Mouse (Mus musculus) kidney, postnatal 0 days (tissue): Measurements from ENCODE around the gene Chd1l. TPM values are rescaled to one million over a fixed set of nuclear protein-coding genes. Genes with fewer than 3 reads are reported as not detected.

ENCODE experiments used
- ATAC-seq: fragments of 200-750 bp; cut with Nextera tagmentation; replicated peaks from 2 replicates; pipeline ENCODE4 v1.8.0; 2017; ENCODE audit warnings: low read depth, moderate number of reproducible peaks, moderate TSS enrichment, moderate library complexity; ENCODE audit not compliant: low FRiP score
- DNase-seq: peaks from one replicate; pipeline ENCODE4 v3.0.0-alpha.2; 2016; ENCODE audit warnings: low spot score
- H3K27ac ChIP-seq: fragments of 300-500 bp; sonication (generic); 2 replicates; pipeline ENCODE4 v1.5.1; 2014; ENCODE audit warnings: mild to moderate bottlenecking
- H3K27me3 ChIP-seq: fragments of 300-500 bp; sonication (generic); 2 replicates; pipeline ENCODE4 v1.6.1; 2014; ENCODE audit warnings: low read length, mixed read lengths; ENCODE audit not compliant: insufficient read depth
- H3K36me3 ChIP-seq: fragments of 300-500 bp; sonication (generic); 2 replicates; pipeline ENCODE4 v1.6.1; 2014; ENCODE audit warnings: low read length, mixed read lengths; ENCODE audit not compliant: insufficient read depth
- H3K4me1 ChIP-seq: fragments of 300-500 bp; sonication (generic); replicated peaks from 2 replicates; pipeline ENCODE4 v1.6.1; 2014; ENCODE audit warnings: antibody characterized with exemption, low read length, mixed read lengths; ENCODE audit not compliant: insufficient read depth
- H3K4me2 ChIP-seq: fragments of 300-500 bp; sonication (generic); 2 replicates; pipeline ENCODE4 v1.6.1; 2014; ENCODE audit warnings: mild to moderate bottlenecking, low read length, moderate library complexity, mixed read lengths
- H3K4me3 ChIP-seq: fragments of 300-500 bp; sonication (generic); replicated peaks from 2 replicates; pipeline ENCODE4 v1.5.1; 2014; ENCODE audit warnings: low read depth, low read length
- H3K9ac ChIP-seq: fragments of 300-500 bp; sonication (generic); 2 replicates; pipeline ENCODE4 v1.6.1; 2014; ENCODE audit warnings: low read depth, low read length
- H3K9me3 ChIP-seq: fragments of 300-500 bp; sonication (generic); replicated peaks from 2 replicates; pipeline ENCODE4 v1.6.1; 2016; ENCODE audit warnings: low read length, inconsistent platforms, mixed read lengths
- CTCF ChIP-seq: IDR thresholded peaks from 2 replicates; pipeline ENCODE4 v1.5.1; 2016; ENCODE audit warnings: antibody characterized with exemption, low read depth, mild to moderate bottlenecking, moderate library complexity
- WGBS: fragments of 180-500 bp; shearing (Covaris S2); extraction: QIAGEN DNeasy Blood & Tissue Kit; methylation state at CpG from one replicate; pipeline ENCODE4 v1.1.7; 2014; 5-methylcytosine and 5-hydroxymethylcytosine counted together
- polyA plus RNA-seq: library from polyadenylated mRNA; unstranded; fragments of >200 nt; fragmentation: Nextera tagmentation; extraction: Ambion mirVana; gene quantifications from 2 replicates; pipeline ENCODE4 v1.2.1, GENCODE M21; 2015

The Chd1l gene
- polyA plus RNA-seq = 15.1 and 16.4 TPM in 2 replicates

DNA sequence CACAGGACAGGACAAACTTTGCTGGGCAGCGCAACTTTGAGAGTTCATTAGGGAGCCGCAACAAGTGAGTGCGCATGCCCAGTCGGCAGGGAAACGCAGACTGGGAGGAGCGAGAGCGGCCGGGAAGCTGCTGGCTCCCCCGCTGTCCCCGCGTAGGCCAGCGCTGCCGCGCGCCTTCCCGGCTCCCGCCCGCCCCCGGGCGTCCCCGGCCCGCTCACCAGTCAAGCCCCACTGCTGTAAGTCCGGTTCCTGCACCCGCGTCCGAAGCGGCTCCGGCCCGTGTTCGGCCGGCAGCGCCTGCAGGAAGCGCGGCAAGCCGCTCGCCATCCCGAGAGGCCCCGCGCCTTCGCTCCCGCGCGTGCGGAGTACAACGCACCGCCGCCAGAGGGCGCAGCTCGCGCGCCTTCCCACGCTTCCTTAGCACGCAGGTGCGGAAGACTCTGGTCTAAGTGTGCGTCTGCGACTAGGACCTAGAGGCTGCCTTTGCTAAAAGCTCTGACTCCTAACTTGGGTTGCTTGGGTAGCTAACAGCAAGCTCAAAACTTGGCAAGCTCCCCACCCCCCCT lies at the start of gene Chd1l:
Chd1l (minus strand) TSS at position 359 of the 566 bp plus-strand sequence.
- Histone ChIP-seq H3K27ac (peak within 1 kb of the TSS; percentile 92), H3K36me3 (no peaks in the 10 kb centered on the region), H3K4me1 (no peaks in the 10 kb centered on the region), H3K4me3 (peak within 1 kb of the TSS; percentile 87), H3K4me2 (peak within 1 kb of the TSS; percentile 73), H3K27me3 (no peaks in the 10 kb centered on the region), H3K9ac (peak within 1 kb of the TSS; percentile 86), H3K9me3 (no peaks in the 10 kb centered on the region)
- peak; percentile 93 for DNase-seq
- peak; percentile 93 for TF ChIP-seq CTCF
- whole genome bisulfite sequencing = 1% methylated on average over 56 of the region's 56 CpGs
- ATAC-seq = peak; percentile 93

- 0 out of 2 replicates have a peak, but pooled peaks cover 10% of the 10 kb centered on the region for H3K4me1 ChIP-seq
- H3K4me2 ChIP-seq = no peak overlapping the region
- no peak overlapping the region for H3K4me3 ChIP-seq
- H3K27me3 ChIP-seq = no peaks in the 10 kb centered on the region
- WGBS = 86% methylated on average over 7 of the region's 7 CpGs
- peaks cover 8% of the 10 kb centered on the region; the same call in 1 of the 2 replicates for H3K36me3 ChIP-seq
- no peak for TF ChIP-seq CTCF
- H3K9ac ChIP-seq = no peak overlapping the region
- DNase-seq = no peak
- no peak overlapping the region for H3K27ac ChIP-seq
- ATAC-seq = no peak
- H3K9me3 ChIP-seq = no peaks in the 10 kb centered on the region
Measured at GRCm38 (mm10) chr3:97659746-97660145, 49.7 kb upstream of the Chd1l start.

DNA sequence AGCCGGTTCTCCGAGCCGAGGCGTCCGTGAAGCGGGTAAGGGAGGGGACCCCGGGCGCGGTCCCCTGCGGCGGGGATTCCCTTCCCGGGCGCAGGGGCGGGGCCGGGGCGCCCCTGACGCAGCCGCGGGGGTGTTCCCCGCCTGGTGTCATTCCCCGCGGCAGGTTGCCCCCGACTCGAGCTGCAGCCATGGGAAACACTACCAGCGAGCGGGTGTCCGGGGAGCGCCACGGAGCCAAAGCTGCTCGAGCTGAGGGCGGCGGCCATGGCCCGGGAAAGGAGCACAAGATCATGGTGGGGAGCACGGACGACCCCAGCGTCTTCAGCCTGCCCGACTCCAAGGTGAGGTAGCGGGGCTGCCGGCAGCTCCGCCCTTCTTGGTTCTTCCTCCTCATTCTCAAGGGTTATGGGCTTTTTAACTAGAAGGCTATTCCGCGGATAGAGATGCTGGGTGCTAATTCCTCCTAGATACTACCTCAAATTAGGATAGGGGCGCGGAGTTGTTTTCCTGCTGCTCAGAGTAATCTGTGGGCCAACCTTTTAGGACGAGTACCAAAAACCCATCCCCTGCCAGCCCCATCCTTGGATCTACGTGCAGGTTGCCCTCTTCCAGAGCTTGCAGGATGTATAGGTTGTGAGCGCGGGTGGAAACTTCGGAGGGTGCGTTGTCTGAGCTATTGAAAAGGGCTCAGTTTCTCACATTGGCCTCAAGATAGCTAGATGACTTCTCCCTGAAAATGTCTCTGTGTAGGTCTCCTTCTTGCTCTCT lies 48.6 kb upstream of the Chd1l start:
- Histone ChIP-seq H3K36me3 (no peaks in the 10 kb centered on the region), H3K27ac (peak overlapping the region; percentile 36; the same call in 1 of the 2 replicates), H3K4me2 (peak overlapping the region; percentile 90), H3K9me3 (no peaks in the 10 kb centered on the region), H3K27me3 (no peaks in the 10 kb centered on the region), H3K9ac (peak overlapping the region; percentile 70), H3K4me3 (peak overlapping the region; percentile 91), H3K4me1 (0 out of 2 replicates have a peak, but pooled peaks cover 10% of the 10 kb centered on the region)
- TF ChIP-seq CTCF = no peak
- under 1% methylated on average over 44 of the region's 50 CpGs for WGBS
- DNase-seq = peak; percentile 54
- ATAC-seq = peak; percentile 67; the same call in 1 of the 2 replicates

GRCm38 (mm10) chr3:97657655-97658411 lies 47.8 kb upstream of the Chd1l start, which contains the start of gene Prkab2:
TSS of gene Prkab2 (plus strand) at chr3:97658193.
- Histone ChIP-seq H3K27ac (peak within 1 kb of the TSS; percentile 36; the same call in 1 of the 2 replicates), H3K4me2 (peak within 1 kb of the TSS; percentile 90), H3K4me3 (peak within 1 kb of the TSS; percentile 91), H3K4me1 (0 out of 2 replicates have a peak, but pooled peaks cover 10% of the 10 kb centered on the region), H3K9ac (peak within 1 kb of the TSS; percentile 70), H3K36me3 (no peaks in the 10 kb centered on the region), H3K9me3 (no peaks in the 10 kb centered on the region), H3K27me3 (no peaks in the 10 kb centered on the region)
- TF ChIP-seq CTCF = no peak
- ATAC-seq (peak; percentile 93), DNase-seq (peak; percentile 99)
- 2% methylated on average over 49 of the region's 51 CpGs for WGBS

GRCm38 (mm10) chr3:97654901-97655300 lies 44.9 kb upstream of the Chd1l start:
- Histone ChIP-seq H3K36me3 (no peaks in the 10 kb centered on the region), H3K27me3 (no peaks in the 10 kb centered on the region), H3K4me1 (0 out of 2 replicates have a peak, but pooled peaks cover 10% of the 10 kb centered on the region), H3K9ac (no peak overlapping the region), H3K9me3 (no peaks in the 10 kb centered on the region), H3K27ac (no peak overlapping the region), H3K4me2 (no peak overlapping the region), H3K4me3 (no peak overlapping the region)
- WGBS = 86% methylated on average over 8 of the region's 8 CpGs
- DNase-seq = no peak
- no peak for ATAC-seq
- TF ChIP-seq CTCF = peak; percentile 53; the same call in 1 of the 2 replicates

GRCm38 (mm10) chr3:97653781-97654180 lies 43.8 kb upstream of the Chd1l start:
- DNase-seq = no peak
- H3K9ac ChIP-seq = no peak overlapping the region
- no peak overlapping the region for H3K4me3 ChIP-seq
- no peak overlapping the region for H3K27ac ChIP-seq
- ATAC-seq = no peak
- no peak for TF ChIP-seq CTCF
- H3K4me1 ChIP-seq = 0 out of 2 replicates have a peak, but pooled peaks cover 4% of the 10 kb centered on the region
- H3K4me2 ChIP-seq = no peak overlapping the region
- H3K27me3 ChIP-seq = no peaks in the 10 kb centered on the region
- WGBS = 94% methylated on average over 5 of the region's 5 CpGs
- H3K36me3 ChIP-seq = no peaks in the 10 kb centered on the region
- H3K9me3 ChIP-seq = no peaks in the 10 kb centered on the region
